Mouse (Mus musculus) 3134 (cell line): ENCODE data around the gene Lrrc74a.

Source experiments
- DNase-seq: peaks from one replicate; pipeline ENCODE4 v3.0.0-alpha.2; 2011; ENCODE audit warnings: low spot score; ENCODE audit not compliant: insufficient read length; ENCODE audit errors: extremely low read depth

Gene Lrrc74a

DNA sequence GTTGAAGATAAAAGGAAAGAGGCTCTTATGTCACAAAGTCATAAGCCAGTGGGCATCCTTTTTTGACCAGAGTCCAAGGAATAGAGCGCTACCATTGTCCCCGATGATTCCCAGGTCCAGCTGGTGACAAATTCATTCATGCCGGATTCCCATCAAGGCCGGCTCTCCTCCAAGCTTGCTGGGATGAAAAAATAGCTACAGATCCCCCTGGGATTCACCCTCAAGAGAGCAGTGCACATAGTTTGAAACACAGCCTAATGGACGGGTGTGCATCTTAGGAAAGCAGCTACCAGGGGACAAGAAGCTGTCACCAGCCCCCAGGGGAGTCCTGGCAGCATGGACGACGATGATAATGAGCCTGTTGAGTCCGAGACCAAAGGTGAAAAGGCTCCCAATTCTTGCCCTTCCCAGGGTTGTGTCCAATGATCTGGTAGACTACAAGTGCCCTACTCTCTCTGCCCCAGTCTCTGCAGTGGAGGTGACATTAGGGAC, at the start of gene Lrrc74a:
Lrrc74a (plus strand) TSS at position 51 of the 492 bp plus-strand sequence.
- DNase-seq, result no peak

DNA sequence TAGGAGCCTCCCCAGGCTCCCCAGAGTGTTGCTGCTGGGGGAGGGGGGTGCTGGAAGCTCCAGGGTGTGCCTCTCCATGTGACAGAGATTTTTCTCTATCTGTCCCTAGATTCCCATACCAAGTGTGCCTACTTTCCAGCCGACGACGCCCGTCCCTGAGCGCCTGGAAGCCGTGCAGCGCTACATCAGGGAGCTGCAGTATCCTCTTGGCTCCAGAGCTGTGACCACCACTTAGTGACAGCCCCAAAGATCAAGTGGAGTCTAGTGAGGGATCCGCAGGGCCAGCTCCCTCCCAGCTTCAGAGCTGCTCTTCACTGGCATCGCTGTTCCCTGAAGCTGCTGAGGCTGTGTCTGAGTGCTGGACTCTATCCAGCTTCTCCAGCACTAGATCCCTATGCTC, 48.9 kb upstream of the Lrrc74a start:
- DNase-seq, result no peak

DNA sequence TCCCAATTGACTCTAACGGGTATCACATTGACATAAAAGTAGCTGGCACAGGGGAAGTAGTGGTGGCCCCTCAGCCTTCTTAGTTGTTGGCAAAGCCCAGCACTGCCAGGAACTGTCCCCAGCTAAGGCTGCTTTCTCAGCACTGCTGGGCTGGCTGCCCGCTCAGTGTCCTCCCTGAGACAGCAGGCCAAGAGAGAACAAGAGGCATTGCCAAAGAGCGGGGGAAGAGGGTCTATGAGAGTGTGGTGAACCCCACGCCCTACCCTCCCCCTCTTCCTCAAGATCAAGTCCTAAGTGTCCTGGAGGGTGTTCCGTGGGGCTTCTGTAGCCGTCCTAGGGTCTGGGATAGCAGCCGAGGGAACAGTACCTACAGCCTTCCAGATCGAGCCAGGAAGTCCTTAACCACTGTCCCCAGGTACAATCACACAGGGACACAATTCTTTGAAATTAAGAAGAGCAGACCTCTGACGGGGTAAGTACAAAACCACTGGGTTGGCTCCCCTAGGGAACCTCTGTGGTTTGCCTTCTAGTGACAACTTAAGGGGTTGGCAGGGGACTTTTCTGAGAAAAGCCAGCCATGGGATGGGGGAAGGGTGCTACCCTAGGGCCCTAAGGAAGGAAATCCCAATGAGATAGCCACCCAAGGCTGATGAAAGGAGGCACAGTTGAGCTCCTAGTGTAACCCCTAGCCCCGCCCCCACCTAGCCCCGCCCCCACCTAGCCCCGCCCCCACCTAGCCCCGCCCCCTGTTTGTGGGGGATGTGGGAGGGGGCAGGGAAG, 47.4 kb upstream of the Lrrc74a start:
- no peak for DNase-seq

DNA sequence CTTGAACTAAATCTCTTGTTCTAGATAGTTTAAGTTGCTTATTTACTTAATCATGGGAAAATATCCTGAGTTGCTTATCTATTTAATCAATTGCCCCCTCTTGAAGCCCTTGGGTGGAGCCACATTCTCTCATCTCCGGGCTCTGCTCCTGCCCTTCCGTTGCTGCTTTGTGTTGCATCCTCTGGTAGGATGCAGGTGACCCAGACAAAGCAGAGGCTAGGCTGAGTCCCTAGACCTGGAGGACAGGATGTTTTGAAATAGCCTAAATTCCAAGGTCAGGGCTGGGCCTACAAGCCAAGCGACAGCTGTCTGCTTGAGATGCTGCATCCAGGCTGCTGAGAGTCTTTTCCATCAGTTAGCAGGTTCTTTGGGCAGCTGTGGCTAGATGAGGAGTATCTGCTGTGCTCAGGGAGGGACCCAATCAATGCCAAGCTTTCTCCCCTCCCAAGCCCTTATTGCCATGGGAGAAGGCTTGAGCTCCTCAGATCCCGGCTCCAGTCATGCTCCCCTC, 46.7 kb upstream of the Lrrc74a start:
- DNase-seq, result no peak

DNA sequence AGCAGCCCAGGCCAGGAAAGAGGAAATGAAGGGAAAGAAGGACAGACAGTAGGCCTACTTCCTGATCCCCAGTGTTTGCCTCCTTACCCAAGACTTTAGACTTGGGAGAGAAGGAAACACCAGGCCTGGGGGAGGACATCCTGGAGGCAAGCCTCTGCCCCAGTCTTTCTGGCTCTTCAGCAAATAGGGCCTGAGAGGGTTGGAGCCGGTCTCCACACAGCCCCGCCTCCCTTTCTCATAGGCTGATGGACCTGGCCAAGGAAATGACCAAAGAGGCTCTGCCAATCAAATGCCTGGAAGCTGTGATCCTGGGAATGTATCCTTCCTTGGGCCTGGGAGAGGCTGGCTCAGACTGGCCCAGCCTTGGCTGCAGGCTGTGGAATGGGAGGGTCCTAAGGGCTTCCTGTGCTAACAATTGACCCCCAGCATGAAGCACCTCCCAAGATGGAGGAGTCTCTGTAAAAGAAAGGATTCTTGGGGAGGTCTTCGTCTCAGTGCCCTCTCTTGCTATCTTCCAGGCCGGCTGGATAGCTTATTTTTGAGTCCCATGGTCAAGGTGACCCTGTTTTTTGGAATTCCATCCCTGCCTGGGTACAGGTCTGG, 46.1 kb upstream of the Lrrc74a start:
- DNase-seq, result no peak

DNA sequence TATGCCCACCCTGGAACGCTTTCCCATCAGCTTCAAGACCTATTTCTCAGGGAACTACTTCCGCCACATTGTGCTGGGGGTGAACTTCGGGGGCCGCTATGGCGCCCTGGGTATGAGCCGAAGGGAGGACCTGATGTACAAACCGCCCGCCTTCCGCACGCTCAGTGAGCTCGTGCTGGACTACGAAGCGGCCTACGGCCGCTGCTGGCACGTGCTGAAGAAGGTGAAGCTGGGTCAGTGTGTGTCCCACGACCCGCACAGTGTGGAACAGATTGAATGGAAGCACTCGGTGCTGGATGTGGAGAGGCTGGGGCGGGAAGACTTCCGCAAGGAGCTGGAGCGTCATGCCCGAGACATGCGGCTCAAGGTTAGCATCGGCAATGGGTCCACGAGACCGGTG, 45.3 kb upstream of the Lrrc74a start:
- DNase-seq, result peak; percentile 25

DNA sequence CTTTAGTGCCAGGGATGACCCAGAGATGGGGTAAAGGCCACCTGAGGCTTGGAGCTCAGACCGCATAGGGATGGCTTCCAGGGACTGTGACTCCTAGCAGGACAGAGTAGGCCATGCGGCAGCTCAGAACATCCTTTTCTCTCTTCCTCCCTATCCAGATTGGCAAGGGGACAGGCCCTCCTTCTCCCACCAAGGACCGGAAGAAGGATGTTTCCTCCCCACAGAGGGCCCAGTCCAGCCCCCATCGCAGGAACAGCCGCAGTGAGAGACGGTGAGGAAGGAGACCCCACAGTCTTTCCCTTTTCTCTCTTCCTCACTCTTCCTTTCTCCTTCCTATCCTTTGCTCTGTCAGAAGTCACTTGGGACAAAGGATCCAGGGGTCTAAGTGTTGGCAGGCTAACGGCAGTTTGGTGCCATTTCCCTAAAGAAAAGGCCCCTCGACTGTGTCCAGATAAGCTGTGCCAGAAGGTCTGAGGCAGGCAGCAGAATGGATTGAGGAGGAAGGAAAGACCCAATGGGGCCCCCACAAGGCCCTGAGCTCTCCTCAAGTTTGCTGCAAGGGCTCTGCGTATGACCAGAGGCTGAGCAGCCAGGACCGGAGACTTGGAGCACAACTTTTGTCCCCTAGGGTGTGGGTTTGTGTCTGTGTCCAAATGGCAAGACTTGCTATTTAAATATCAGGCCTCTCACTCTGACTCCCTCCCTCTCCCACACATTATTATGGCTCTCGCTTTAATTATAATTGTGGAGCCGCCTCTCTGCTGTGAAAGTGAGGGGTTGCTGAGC, 43.3 kb upstream of the Lrrc74a start:
- DNase-seq, result no peak

DNA sequence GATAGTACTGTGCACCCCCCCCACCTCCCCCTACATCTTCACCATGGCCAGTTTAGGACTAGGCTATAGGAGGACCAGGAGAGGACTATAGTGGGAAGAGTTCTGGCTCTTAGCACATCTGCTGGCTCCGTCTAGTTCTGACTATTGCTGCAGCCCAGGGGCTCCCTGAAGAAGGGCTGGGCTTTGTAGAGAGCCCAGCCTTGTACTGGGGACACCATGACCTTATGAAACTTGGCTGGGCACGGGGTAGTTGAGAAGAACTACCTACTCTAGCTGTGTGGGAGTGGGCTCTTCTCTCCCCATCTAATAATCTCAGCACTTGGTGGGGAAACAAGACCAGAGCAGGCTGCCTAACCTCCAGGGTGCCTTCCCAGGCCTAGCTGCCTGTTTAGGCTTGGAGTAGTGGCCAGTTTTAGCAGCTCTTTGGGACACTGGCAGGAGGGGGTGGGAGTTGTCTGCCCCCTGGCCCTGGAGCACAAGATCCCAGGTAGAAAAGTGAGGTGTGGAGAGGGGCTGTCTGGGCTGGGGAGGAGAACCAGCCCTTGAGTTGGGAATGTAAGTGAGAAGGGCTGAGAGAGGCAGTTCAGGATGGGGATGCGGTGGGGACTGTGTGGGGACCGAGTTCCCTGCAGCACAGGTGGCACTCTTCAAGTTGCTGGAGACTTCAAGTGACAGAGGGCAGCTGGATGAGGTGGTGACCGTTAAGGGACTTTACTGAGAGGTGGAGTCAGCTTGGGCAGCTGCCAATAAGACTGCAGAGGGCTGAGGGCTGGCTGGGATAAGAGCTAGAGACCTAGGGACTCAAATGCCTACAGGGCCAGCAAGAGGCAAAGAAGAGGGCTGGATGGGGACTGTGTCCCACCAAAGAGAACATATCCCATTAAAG, 41.5 kb upstream of the Lrrc74a start:
- no peak for DNase-seq

DNA sequence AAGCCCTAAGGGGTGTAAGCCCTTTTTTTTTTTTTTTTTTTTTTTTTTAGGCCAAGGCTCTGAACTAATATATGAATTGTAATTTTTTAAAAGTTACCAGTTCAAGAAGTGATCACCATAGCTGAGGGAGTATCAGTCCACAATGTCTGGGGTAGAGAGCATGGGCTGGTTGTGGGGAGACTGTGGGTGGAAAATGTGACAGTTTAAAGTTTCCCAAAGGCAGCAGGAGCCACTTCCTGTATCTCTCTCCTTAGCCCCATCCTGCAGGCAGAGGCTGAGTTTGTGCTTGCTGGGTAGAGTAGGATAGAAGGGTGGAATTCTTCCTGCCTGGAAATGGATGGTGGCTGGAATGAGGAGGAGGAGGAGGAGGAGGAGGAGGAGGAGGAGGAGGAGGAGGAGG, 40.8 kb upstream of the Lrrc74a start:
- no peak for DNase-seq

DNA sequence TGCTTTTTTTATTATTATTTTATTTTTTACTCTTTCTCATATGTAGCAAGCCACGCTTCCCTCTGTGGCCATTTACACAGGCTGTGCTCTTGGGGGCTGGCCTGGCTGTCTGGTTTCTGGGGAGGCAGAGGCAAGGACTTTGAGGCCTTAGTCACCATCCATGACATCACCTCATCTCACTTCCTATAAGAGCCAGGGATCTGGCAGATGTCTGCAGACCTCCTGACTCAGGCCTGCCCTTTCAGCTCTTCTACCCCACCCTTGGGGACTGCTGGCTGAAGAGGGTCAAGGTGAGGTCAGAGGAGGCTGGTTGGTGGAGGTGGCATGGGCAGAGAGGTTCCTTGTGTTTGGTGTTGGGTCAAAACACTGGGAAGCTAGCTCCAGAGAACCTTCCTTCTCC, 39.7 kb upstream of the Lrrc74a start:
- peak; percentile 53 for DNase-seq

DNA sequence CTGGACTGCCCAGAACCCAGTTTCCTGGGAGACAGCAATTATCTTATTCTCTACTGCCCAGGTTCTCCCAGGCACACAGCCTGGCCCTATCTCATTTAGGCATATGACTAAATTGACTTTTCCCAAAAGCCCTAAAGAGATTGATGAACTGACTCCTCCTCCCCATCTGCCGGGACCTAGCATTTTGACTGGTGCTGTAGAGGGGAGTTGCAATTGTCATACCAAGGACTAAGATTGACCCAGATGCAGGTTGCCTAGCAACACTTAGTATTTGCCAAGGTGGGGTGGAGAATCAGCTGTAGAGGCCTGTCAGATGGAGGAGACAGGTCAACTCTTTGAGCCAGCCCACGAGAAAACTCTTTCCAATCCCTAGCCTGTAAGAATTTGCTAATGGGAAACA, 36.2 kb upstream of the Lrrc74a start:
- DNase-seq, result no peak

DNA sequence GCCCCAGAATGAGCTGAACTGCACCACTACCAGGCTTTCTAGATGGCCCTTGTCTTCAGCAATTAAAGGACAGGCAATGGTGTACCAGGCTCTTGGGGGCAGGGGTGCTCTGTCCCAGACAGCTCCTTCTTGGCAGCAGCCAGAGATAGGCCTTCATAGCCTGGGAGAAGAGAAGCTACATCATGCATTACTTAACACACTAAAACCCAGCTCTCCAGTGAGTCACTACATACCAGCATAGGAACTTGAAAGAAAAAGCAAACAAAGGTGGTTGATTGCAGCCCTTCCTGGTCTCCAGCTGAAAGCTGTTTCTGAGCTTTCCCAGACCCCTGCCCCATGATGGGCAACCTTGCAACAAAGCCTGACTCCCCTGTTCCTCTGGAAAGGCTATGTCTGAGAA, 35.6 kb upstream of the Lrrc74a start:
- DNase-seq, result no peak

DNA sequence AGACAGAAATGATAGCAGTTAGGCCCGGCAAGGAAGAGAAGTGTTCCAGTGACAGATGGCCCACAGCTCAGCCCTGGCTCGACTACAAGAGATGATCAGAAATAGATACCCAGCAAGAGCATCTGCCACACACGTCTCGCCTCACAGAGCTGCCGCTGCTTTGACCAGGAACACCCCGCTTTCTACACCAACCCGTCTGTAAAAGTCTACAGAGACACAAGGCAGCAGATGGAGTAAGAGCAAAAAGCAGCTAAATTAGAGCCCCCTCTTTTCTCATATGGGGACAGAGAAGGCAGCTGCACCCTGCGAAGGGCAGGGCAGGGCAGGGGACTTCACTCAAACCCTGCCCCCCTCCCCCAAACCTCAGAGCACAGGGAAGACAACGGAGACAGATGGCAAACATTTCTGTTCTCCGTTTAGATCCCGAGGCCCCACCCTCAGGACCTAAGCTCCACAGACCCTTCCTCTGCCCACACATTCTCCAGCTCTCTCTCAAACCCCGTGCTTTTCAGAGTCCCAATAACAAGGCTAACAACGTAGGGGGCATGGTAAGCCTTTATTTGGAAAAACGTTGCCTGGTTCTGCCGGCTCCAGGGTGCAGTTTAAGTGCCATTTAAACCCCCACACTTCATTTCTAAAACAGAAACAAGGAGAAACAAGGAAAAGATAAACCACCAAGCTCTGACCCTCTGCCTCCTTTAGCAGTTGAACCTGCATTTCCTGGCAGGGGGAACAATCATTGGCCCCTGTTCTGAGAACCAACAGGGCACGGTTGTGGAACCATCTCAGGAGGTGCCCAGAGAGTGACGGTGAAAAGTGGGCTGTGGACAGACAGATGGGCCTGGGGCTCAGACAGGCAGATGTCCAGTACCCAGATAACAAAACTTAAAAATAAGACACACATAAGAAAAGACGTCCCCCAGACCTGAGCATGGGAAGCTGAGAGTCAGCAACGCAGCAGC, 33.9 kb upstream of the Lrrc74a start:
- no peak for DNase-seq

DNA sequence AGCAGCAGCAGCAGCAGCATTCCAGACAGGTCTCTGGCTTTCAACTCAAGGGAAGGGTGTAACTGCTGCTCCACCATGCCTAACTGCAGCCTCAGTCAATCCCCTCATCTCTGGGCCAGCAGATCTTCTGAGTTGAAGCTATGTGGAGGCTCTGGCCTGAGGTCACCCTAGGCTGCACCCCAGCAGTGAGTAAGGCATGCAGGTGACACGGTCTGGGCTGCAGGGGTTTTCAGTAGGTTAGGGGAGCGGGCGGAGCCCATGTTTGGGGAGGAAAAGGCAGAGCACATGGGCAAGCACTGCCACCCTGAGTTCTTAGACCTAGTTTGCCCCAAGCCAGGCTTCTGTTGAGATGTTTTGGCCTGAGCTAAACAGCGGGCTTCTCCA, 33.2 kb upstream of the Lrrc74a start:
- DNase-seq, result no peak

DNA sequence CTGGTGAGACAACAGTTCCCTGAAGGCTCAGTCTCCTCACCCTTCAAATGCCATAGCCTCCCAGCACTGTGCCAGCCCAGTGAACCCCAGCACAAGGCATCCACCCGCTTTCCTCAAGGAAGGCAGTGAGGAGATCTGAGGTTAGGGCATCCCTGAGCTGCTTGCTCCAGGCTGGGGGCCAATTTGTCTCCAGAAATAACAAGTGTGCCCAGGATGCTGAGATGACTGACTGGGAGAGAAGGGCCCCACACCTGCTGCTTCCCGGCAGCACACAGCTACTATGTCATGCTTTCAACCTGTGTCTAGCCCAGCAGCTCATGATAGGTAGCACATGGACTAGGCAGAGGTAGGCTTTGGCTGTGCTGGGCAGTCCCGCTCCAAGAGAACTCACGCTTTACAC, 32.7 kb upstream of the Lrrc74a start:
- no peak for DNase-seq

DNA sequence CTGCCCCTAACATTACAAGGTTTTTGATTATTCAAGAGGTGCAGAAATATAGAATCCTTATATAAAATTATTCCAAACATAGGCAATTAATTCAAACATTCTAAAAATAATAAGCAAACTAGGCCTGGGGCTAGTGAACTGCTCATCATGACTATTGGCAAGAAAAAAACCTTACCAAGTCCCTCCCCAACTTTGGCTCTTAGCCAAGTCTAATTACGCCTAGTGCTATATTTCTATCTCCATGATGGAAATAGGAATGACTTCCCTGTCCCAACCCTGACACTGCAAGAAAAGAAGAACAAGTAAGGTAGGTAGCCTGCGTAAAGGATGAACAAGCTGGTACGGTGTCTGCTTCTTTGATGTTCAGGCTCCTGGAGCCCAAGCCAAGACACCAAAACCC, 31.5 kb upstream of the Lrrc74a start:
- no peak for DNase-seq

DNA sequence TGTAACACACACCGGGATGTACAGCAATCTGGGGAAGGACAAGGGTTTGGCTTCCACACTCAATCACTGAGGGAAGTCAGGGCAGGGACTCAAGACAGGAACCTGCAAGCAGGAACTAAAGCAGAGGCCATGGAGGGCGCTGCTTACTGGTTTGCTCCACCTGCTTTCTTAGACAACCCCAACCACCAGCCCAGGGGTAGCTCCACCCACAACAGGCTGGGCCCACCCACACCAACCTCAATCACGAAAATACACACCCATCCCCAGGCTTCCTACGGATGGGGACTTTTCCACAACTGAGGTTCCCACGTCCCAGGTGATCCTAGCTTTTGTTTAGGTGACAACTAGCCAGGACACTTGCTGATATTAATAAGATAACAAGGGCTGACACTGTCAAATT, 28.3 kb upstream of the Lrrc74a start:
- no peak for DNase-seq

DNA sequence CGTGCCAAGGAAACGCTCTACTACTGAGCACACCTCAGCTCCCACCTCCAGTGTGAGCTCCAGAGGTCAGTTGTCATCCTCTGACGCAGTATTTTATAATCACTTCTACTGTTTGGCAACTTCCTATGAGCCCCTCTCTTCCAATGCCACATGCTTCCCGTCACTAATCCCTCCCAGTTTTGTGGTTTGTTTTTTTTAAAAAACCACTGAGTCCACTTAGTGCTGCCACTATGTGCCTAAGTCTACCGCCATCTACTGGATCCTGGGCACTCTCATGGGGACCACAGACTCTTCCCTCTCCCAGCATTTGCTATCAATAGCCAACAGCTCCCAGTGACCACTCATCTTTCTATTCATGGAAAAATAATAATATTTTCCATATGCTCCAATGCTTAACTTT, 20.1 kb upstream of the Lrrc74a start:
- no peak for DNase-seq

DNA sequence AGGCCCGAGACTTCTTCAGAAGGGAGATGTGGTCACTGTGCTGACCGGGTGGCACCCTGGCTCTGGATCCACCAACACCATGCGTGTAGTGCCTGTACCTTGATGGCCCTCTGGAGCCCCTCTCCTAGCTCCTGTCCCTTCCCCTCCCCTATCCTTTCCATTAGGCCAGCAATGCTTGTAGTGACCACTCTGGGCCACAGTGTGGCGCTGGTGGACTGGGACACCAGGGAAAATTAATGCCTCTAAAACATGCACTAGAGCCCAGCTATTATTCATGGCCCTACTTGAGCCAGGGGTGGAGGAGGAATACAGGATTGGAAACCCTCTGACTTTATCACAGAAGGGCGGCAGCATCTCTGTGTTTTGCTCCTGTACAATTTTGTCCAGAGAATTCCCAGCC, 18.8 kb upstream of the Lrrc74a start:
- no peak for DNase-seq
